Mouse (Mus musculus) thymus, adult 2 months (tissue): Measurements from ENCODE around the gene Capn11. TPM values are rescaled to one million over a fixed set of nuclear protein-coding genes. Genes with fewer than 3 reads are reported as not detected.

Source experiments
- DNase-seq: peaks from one replicate; pipeline ENCODE4 v3.0.0; 2021
- H3K27ac ChIP-seq: fragments of 200-500 bp; 2 replicates; pipeline ENCODE4 v1.5.1; 2012; ENCODE audit warnings: low read length, control low read depth; ENCODE audit not compliant: control insufficient read depth, insufficient read depth
- H3K27me3 ChIP-seq: fragments of 200-500 bp; 2 replicates; pipeline ENCODE4 v1.6.1; 2012; ENCODE audit warnings: mild to moderate bottlenecking, low read length, moderate library complexity, mixed read lengths; ENCODE audit not compliant: control insufficient read depth, insufficient read depth
- H3K36me3 ChIP-seq: fragments of 200-500 bp; 2 replicates; pipeline ENCODE4 v1.6.1; 2012; ENCODE audit warnings: mild to moderate bottlenecking, low read length, moderate library complexity; ENCODE audit not compliant: control insufficient read depth, insufficient read depth
- H3K4me1 ChIP-seq: fragments of 200-500 bp; replicated peaks from 2 replicates; pipeline ENCODE4 v1.6.1; 2012; ENCODE audit warnings: low read length; ENCODE audit not compliant: control insufficient read depth, insufficient read depth
- H3K4me3 ChIP-seq: fragments of 200-500 bp; 2 replicates; pipeline ENCODE4 v1.5.1; 2012; ENCODE audit warnings: mild to moderate bottlenecking, low read length, control low read depth, moderate library complexity; ENCODE audit not compliant: control insufficient read depth, insufficient read depth
- CTCF ChIP-seq: fragments of 200-500 bp; IDR thresholded peaks from 2 replicates; pipeline ENCODE4 v1.5.1; 2012; ENCODE audit warnings: mild to moderate bottlenecking, control low read depth, low read length, moderate library complexity, borderline replicate concordance; ENCODE audit not compliant: control insufficient read depth, poor library complexity, insufficient read depth; ENCODE audit errors: extremely low read depth
- POLR2A ChIP-seq: fragments of 200-500 bp; IDR thresholded peaks from 2 replicates; pipeline ENCODE4 v1.6.1; 2012; ENCODE audit warnings: mild to moderate bottlenecking, low read length, control low read depth, moderate library complexity; ENCODE audit not compliant: control insufficient read depth, poor library complexity, insufficient read depth; ENCODE audit errors: extremely low read depth
- WGBS: fragments of 180-500 bp; shearing (Covaris S2); methylation state at CpG from one replicate; pipeline ENCODE4 v1.1.7; 2018; 5-methylcytosine and 5-hydroxymethylcytosine counted together
- polyA plus RNA-seq: library from polyadenylated mRNA; depleted of rRNA; stranded (reverse); fragments of >200 nt; gene quantifications from 2 replicates; pipeline ENCODE4 v1.2.3, GENCODE M21; 2012; rRNA removed

The Capn11 gene
- polyA plus RNA-seq, 1 experiment = 0.09 TPM

DNA sequence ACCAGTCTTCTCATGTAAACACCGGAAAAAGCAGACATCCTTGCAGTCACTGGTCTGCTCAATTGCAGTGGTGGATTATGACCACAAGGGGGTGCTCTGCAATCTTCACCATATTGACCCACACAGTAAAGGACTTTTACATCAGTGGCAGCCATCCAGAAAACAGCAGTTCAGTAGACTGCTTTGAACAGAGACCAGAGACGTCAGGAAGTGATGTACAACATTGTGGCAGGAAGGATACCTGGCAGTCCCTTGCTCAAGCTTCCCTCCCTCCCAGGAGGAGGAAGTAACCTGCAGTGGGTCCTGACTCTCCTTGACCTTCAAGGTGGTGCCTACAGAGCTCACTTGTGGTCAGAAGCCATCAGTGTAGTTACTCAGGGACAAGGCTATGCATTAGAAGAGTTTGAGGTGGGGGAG is 77.5 kb downstream of the Capn11 start:
- H3K27ac ChIP-seq = no peak overlapping the region
- peak; percentile 73 for DNase-seq

GRCm38 (mm10) chr17:45580958-45581477 is 78.1 kb downstream of the Capn11 start:
- TF ChIP-seq POLR2A = no peak
- TF ChIP-seq CTCF = no peak

More for the DNA sequence above, 77.5 kb downstream of the Capn11 start:
- no peak for TF ChIP-seq POLR2A
- TF ChIP-seq CTCF = no peak
- 2% methylated on average over 2 of the region's 2 CpGs for WGBS
- Histone ChIP-seq H3K4me3 (no peak overlapping the region), H3K27me3 (no peaks in the 10 kb centered on the region), H3K4me1 (peaks cover 12% of the 10 kb centered on the region), H3K36me3 (peaks cover 5% of the 10 kb centered on the region; the same call in 1 of the 2 replicates)

More at GRCm38 (mm10) chr17:45580958-45581477, 78.1 kb downstream of the Capn11 start:
- H3K27ac ChIP-seq = peak overlapping the region; percentile 61; the same call in 1 of the 2 replicates
- H3K4me1 ChIP-seq = peaks cover 12% of the 10 kb centered on the region
- DNase-seq = no peak
- no peaks in the 10 kb centered on the region; the same call in 1 of the 2 replicates for H3K36me3 ChIP-seq
- WGBS = 68% methylated on average over 12 of the region's 12 CpGs
- no peaks in the 10 kb centered on the region for H3K27me3 ChIP-seq
- H3K4me3 ChIP-seq = no peak overlapping the region

Other genes with a start within 250 kb of the Capn11 start
- gene Cdc5l, start 225.6 kb downstream of the Capn11 start, polyA plus RNA-seq = 14.3 and 17.4 TPM in 2 replicates
- gene Spats1, start 183.9 kb downstream of the Capn11 start, polyA plus RNA-seq = 0.06 and 0.30 TPM in 2 replicates
- 70.9 and 78.7 TPM in 2 replicates for gene Aars2, start 152.5 kb downstream of the Capn11 start, polyA plus RNA-seq
- 0.87 and 1.2 TPM in 2 replicates for gene Tcte1, start 135.9 kb downstream of the Capn11 start, polyA plus RNA-seq
- 44.6 and 65.5 TPM in 2 replicates for gene Tmem151b, start 109.6 kb downstream of the Capn11 start, polyA plus RNA-seq
- gene Nfkbie, start 103.6 kb downstream of the Capn11 start, polyA plus RNA-seq = 64.5 and 77.4 TPM in 2 replicates
- gene Slc35b2, start 95.5 kb downstream of the Capn11 start, polyA plus RNA-seq = 135 and 137 TPM in 2 replicates
- gene Hsp90ab1, start 86.1 kb downstream of the Capn11 start, polyA plus RNA-seq = 455 and 506 TPM in 2 replicates
- gene Slc29a1, start 59.7 kb downstream of the Capn11 start, polyA plus RNA-seq = 358 and 385 TPM in 2 replicates
- gene Mymx, start 57.2 kb downstream of the Capn11 start, polyA plus RNA-seq = 0.61 and 1.3 TPM in 2 replicates
- 164 and 173 TPM in 2 replicates for gene Mrpl14, start 27.0 kb upstream of the Capn11 start, polyA plus RNA-seq
- gene Tmem63b, start 27.6 kb upstream of the Capn11 start, polyA plus RNA-seq = 119 TPM in 2 replicates
- not detected in 2 replicates for gene 1600014C23Rik, start 74.5 kb upstream of the Capn11 start, polyA plus RNA-seq